Mouse (Mus musculus) G1E (cell line): ENCODE results near the gene Cp.

Experiments
- CTCF ChIP-seq: IDR thresholded peaks from 2 replicates; pipeline ENCODE4 v1.5.1; 2012; ENCODE audit warnings: low read depth, low read length, inconsistent platforms, mixed read lengths
- TAL1 ChIP-seq: conservative IDR thresholded peaks from 2 replicates; pipeline ENCODE4 v1.6.1; 2012; ENCODE audit warnings: low read depth, low read length, inconsistent platforms, mixed read lengths

- TF ChIP-seq CTCF: no peak
- no peak for TF ChIP-seq TAL1
Observed at GRCm38 (mm10) chr3:20027788-20028187, 70.9 kb downstream of the Cp start.
